ENCODE assay signal across 21 mouse cellular contexts in genomic region chr13:97207472-97208111, GRCm38 (mm10). TPM values are rescaled to one million over a fixed set of nuclear protein-coding genes. Genes with fewer than 3 reads are reported as not detected.
A peak's percentile ranks its signal among the peaks of the same experiment; 100 is the strongest.
DNase-seq lines count a peak whose midpoint lies in the region; ATAC-seq and TF ChIP-seq lines count a peak whose summit lies in the region.
"Had no signal": no experiment of that assay in that cellular context is flagged by ENCODE, and none has a peak within 500 bp of the region (broad histone marks: within the 10 kb centered on the region; RNA-seq: fewer than 3 reads in every experiment).

No protein-coding gene starts in this region.

- 78% methylated on average over 7 of the region's 7 CpGs for WGBS in thymus, adult 2 months
- 87% methylated on average over 7 of the region's 7 CpGs for WGBS in hindbrain, embryonic 14.5 days

- no peak for TF ChIP-seq CTCF in thymus, adult 2 months (IDR thresholded peaks at IDR 0.05; ENCODE audit: borderline replicate concordance, control insufficient read depth, extremely low read depth, insufficient read depth, low read length, poor library complexity)

- H3K36me3 ChIP-seq in thymus, adult 2 months (ENCODE audit: control insufficient read depth, insufficient read depth, low read length), result no peaks in the 10 kb centered on the region
- no peaks in the 10 kb centered on the region for H3K36me3 ChIP-seq in hindbrain, embryonic 14.5 days (replicated peaks; ENCODE audit: control insufficient read depth, insufficient read depth)
- H3K36me3 ChIP-seq: embryonic facial prominence, embryonic 10.5 days; heart, embryonic 15.5 days; kidney, embryonic 15.5 days; limb, embryonic 10.5 days; liver, embryonic 13.5 days; midbrain, embryonic 12.5 days had no signal

- TF ChIP-seq POLR2A in thymus, adult 2 months (IDR thresholded peaks at IDR 0.05; ENCODE audit: control insufficient read depth, extremely low read depth, insufficient read depth, low read length, poor library complexity), result no peak

- H3K27me3 ChIP-seq in thymus, adult 2 months (ENCODE audit: control insufficient read depth, insufficient read depth, low read length), result no peaks in the 10 kb centered on the region
- no peaks in the 10 kb centered on the region for H3K27me3 ChIP-seq in hindbrain, embryonic 14.5 days (ENCODE audit: control insufficient read depth, insufficient read depth, low read length)
- H3K27me3 ChIP-seq: CH12.LX; heart, embryonic 15.5 days; kidney, embryonic 15.5 days; liver, embryonic 13.5 days; midbrain, embryonic 12.5 days had no signal

- no peak overlapping the region for H3K9ac ChIP-seq in hindbrain, embryonic 14.5 days
- H3K9ac ChIP-seq: heart, embryonic 15.5 days; kidney, embryonic 15.5 days; liver, embryonic 13.5 days; midbrain, embryonic 12.5 days had no signal

- ATAC-seq in hindbrain, embryonic 14.5 days (ENCODE audit: low FRiP score), result no peak
- ATAC-seq: forebrain, embryonic 14.5 days had no signal

- no peak overlapping the region for H3K4me3 ChIP-seq in thymus, adult 2 months (ENCODE audit: control insufficient read depth, insufficient read depth, low read length)
- H3K4me3 ChIP-seq in hindbrain, embryonic 14.5 days (replicated peaks; ENCODE audit: low read length), result no peak overlapping the region
- H3K4me3 ChIP-seq: embryonic facial prominence, embryonic 10.5 days; heart, embryonic 15.5 days; kidney, embryonic 15.5 days; limb, embryonic 10.5 days; liver, embryonic 13.5 days; midbrain, embryonic 12.5 days; myocyte had no signal

- peak; percentile 32 for DNase-seq in kidney, adult 9 months
- no peak for DNase-seq in kidney, adult 11 months
- DNase-seq in thymus, adult 2 months, result no peak
- no peak for DNase-seq in thymus, postnatal 14 days
- peak; percentile 13 for DNase-seq in induced T-regulatory cell, adult 2 months (ENCODE audit: low read depth)
- no peak for DNase-seq in hindbrain, embryonic 14.5 days (ENCODE audit: low spot score)
- no peak for DNase-seq in lung, postnatal 25 days (ENCODE audit: low spot score)
- no peak for DNase-seq in gastrocnemius, postnatal 25 days
- DNase-seq: adrenal gland, adult 8-10 months; cerebellum, adult 11-12 months; cerebellum, postnatal 36 days; liver, embryonic 13.5 days; right cerebral cortex, postnatal 25 days had no signal

- peak overlapping the region; percentile 97 for H3K27ac ChIP-seq in thymus, adult 2 months (ENCODE audit: control insufficient read depth, insufficient read depth, low read length)
- H3K27ac ChIP-seq in hindbrain, embryonic 14.5 days, result no peak overlapping the region
- H3K27ac ChIP-seq: embryonic facial prominence, embryonic 10.5 days; heart, embryonic 15.5 days; kidney, embryonic 15.5 days; limb, embryonic 10.5 days; liver, embryonic 13.5 days; midbrain, embryonic 12.5 days had no signal

- H3K9me3 ChIP-seq in hindbrain, embryonic 14.5 days (ENCODE audit: control insufficient read depth, low read length), result no peaks in the 10 kb centered on the region
- H3K9me3 ChIP-seq: heart, embryonic 15.5 days; kidney, embryonic 15.5 days; limb, embryonic 10.5 days; liver, embryonic 13.5 days; midbrain, embryonic 12.5 days had no signal

- H3K4me2 ChIP-seq in hindbrain, embryonic 14.5 days (replicated peaks), result no peak overlapping the region
- H3K4me2 ChIP-seq: heart, embryonic 15.5 days; kidney, embryonic 15.5 days; liver, embryonic 13.5 days; midbrain, embryonic 12.5 days had no signal

- H3K4me1 ChIP-seq in thymus, adult 2 months (replicated peaks; ENCODE audit: control insufficient read depth, insufficient read depth, low read length), result peaks cover 17% of the 10 kb centered on the region
- no peaks in the 10 kb centered on the region for H3K4me1 ChIP-seq in hindbrain, embryonic 14.5 days (replicated peaks; ENCODE audit: control insufficient read depth, insufficient read depth, low read length)

RNA-seq across cellular contexts. Expression of gene Hexb, which starts 9.4 kb away (rescaled TPM):
- 138 and 180 TPM in 2 replicates for polyA plus RNA-seq in thymus, adult 2 months (2012; rRNA removed)
- 45.3 and 50.7 TPM in 2 replicates for polyA plus RNA-seq in hindbrain, embryonic 14.5 days (2014; fragmentation: Nextera tagmentation; extraction: Ambion mirVana)
- 1 to 10 TPM; 8.0 to 8.2 TPM for total RNA-seq in gastrocnemius, postnatal 25 days (2021)

RNA-seq across cellular contexts. Expression of gene Enc1, which starts 33.3 kb away (rescaled TPM):
- 7.6 and 10.0 TPM in 2 replicates for polyA plus RNA-seq in thymus, adult 2 months (2012; rRNA removed)
- polyA plus RNA-seq in hindbrain, embryonic 14.5 days (2014; fragmentation: Nextera tagmentation; extraction: Ambion mirVana), result 80.5 and 82.4 TPM in 2 replicates
- total RNA-seq in gastrocnemius, postnatal 25 days (2021), result 1 to 10 TPM; 1.6 to 1.8 TPM

Comparison
In these comparisons a context has a peak if more than half of its experiments do, and no peak if none do; other contexts are left out.
1. DNase-seq: peak in kidney, adult 9 months (single experiment) and induced T-regulatory cell, adult 2 months (single experiment); none in kidney, adult 11 months (single experiment), thymus, adult 2 months (single experiment), thymus, postnatal 14 days (single experiment), hindbrain, embryonic 14.5 days (single experiment), lung, postnatal 25 days (single experiment) and gastrocnemius, postnatal 25 days (single experiment).